Mouse (Mus musculus) ES-E14 (cell line): ENCODE measurements at regions not wholly inside any gene's neighbourhood (a gene's known extent, or its start where the extent isn't known, plus 50 kb on each side); places are given as distances from the start of the nearest gene placed in this dataset.

Experiments used
- DNase-seq: peaks from one replicate; pipeline ENCODE4 v3.0.0-alpha.2; 2013; ENCODE audit warnings: low read depth, low spot score
- H3K27ac ChIP-seq: 2 replicates; pipeline ENCODE4 v1.5.1; 2012; ENCODE audit warnings: low read depth, mild to moderate bottlenecking, low read length, moderate library complexity, mixed read lengths; ENCODE audit not compliant: poor library complexity, insufficient read depth, severe bottlenecking
- H3K36me3 ChIP-seq: 2 replicates; pipeline ENCODE4 v1.6.1; 2012; ENCODE audit warnings: mild to moderate bottlenecking, low read length, moderate library complexity, mixed read lengths; ENCODE audit not compliant: control insufficient read depth, poor library complexity, insufficient read depth, severe bottlenecking
- H3K4me1 ChIP-seq, 2 experiments: fragments of 150-350 bp in 1 of 2; sonication (generic) in 1 of 2; 2 replicates each; pipeline ENCODE4 v1.6.1; 2012; ENCODE audit warnings: low read length in 2 of 2, mild to moderate bottlenecking in 1 of 2, mixed read lengths in 1 of 2; ENCODE audit not compliant: control insufficient read depth in 2 of 2, insufficient read depth in 2 of 2, poor library complexity in 1 of 2
- H3K4me3 ChIP-seq, 2 experiments: fragments of 150-350 bp in 1 of 2; sonication (generic) in 1 of 2; 2 replicates each; pipeline ENCODE4 v1.5.1; 2012; ENCODE audit warnings: low read length in 2 of 2, low read depth in 1 of 2, mild to moderate bottlenecking in 1 of 2, mixed read lengths in 1 of 2; ENCODE audit not compliant: insufficient read depth in 1 of 2, poor library complexity in 1 of 2, severe bottlenecking in 1 of 2
- H3K9ac ChIP-seq: 2 replicates; pipeline ENCODE4 v1.6.1; 2012; ENCODE audit warnings: low read depth, mild to moderate bottlenecking, low read length, mixed read lengths; ENCODE audit not compliant: poor library complexity, insufficient read depth, severe bottlenecking
- H3K9me3 ChIP-seq: fragments of 150-350 bp; sonication (generic); 2 replicates; pipeline ENCODE4 v1.6.1; 2012; ENCODE audit warnings: low read depth, mild to moderate bottlenecking, low read length; ENCODE audit not compliant: control insufficient read depth, insufficient read depth
- CHD2 ChIP-seq: IDR thresholded peaks from 2 replicates; pipeline ENCODE4 v1.6.1; 2014; ENCODE audit warnings: mild to moderate bottlenecking, low read depth, low read length, inconsistent platforms
- HCFC1 ChIP-seq: IDR thresholded peaks from 2 replicates; pipeline ENCODE4 v1.6.1; 2012; ENCODE audit warnings: low read length, inconsistent platforms, borderline replicate concordance; ENCODE audit not compliant: insufficient read depth
- MAFK ChIP-seq: IDR thresholded peaks from 2 replicates; pipeline ENCODE4 v1.6.1; 2014; ENCODE audit warnings: mild to moderate bottlenecking, low read depth, low read length, inconsistent platforms; ENCODE audit not compliant: insufficient read depth
- ZC3H11A ChIP-seq: IDR thresholded peaks from 2 replicates; pipeline ENCODE4 v1.6.1; 2012; ENCODE audit warnings: low read depth, mild to moderate bottlenecking, inconsistent platforms, low read length, borderline replicate concordance
- ZNF384 ChIP-seq: IDR thresholded peaks from 2 replicates; pipeline ENCODE4 v1.6.1; 2012; ENCODE audit warnings: low read depth, low read length, inconsistent platforms
- in situ Hi-C, 2 experiments: fragments of 600-800 bp; cut with MboI; formaldehyde crosslinking; loops; one replicate each; pipeline ENCODE4 v1.15.1; 2025; ENCODE audit warnings: low sequenced_read_pairs in 2 of 2, inconsistent platforms in 1 of 2; ENCODE audit not compliant: unreplicated experiment in 2 of 2

GRCm38 (mm10) chr12:35255723-35256401, 208.9 kb downstream of the Snx13 start:
- Histone ChIP-seq H3K36me3 (no peaks in the 10 kb centered on the region), H3K27ac (no peak overlapping the region), H3K9ac (no peak overlapping the region), H3K9me3 (peaks cover 6% of the 10 kb centered on the region; the same call in 1 of the 2 replicates), H3K4me3 (no peak overlapping the region), H3K4me1 (no peaks in the 10 kb centered on the region)
- in situ Hi-C loops: no loop called here
- no peak for DNase-seq
- no peak for TF ChIP-seq MAFK
- TF ChIP-seq ZNF384: no peak
- TF ChIP-seq HCFC1: no peak

- Histone ChIP-seq H3K9me3 (peaks cover 3% of the 10 kb centered on the region; the same call in 1 of the 2 replicates), H3K4me3 (no peak overlapping the region), H3K27ac (no peak overlapping the region), H3K4me1 (no peaks in the 10 kb centered on the region), H3K9ac (no peak overlapping the region), H3K36me3 (no peaks in the 10 kb centered on the region)
- no peak for DNase-seq
- in situ Hi-C loops: no loop called here
- TF ChIP-seq CHD2 (no peak), ZC3H11A (no peak), ZNF384 (no peak), HCFC1 (no peak), MAFK (no peak)
Measured at GRCm38 (mm10) chr12:35248476-35248875, 201.5 kb downstream of the Snx13 start.

GRCm38 (mm10) chr12:35246226-35247014, 199.4 kb downstream of the Snx13 start:
- Histone ChIP-seq H3K9ac (no peak overlapping the region), H3K36me3 (no peaks in the 10 kb centered on the region), H3K27ac (no peak overlapping the region), H3K4me3 (no peak overlapping the region), H3K9me3 (no peaks in the 10 kb centered on the region), H3K4me1 (no peaks in the 10 kb centered on the region)
- TF ChIP-seq CHD2 (no peak), HCFC1 (no peak), ZC3H11A (no peak), ZNF384 (no peak), MAFK (no peak)
- in situ Hi-C loops: no loop called here
- DNase-seq: no peak

GRCm38 (mm10) chr12:35232322-35232673, 185.3 kb downstream of the Snx13 start:
- Histone ChIP-seq H3K4me3 (no peak overlapping the region), H3K4me1 (no peaks in the 10 kb centered on the region), H3K27ac (no peak overlapping the region)

More at GRCm38 (mm10) chr12:35232322-35232673, 185.3 kb downstream of the Snx13 start:
- in situ Hi-C loops: no loop called here
- Histone ChIP-seq H3K9ac (no peak overlapping the region), H3K36me3 (no peaks in the 10 kb centered on the region), H3K9me3 (no peaks in the 10 kb centered on the region)
- DNase-seq: no peak
- no peak for TF ChIP-seq HCFC1
- TF ChIP-seq MAFK: no peak
